Mouse (Mus musculus) C2C12 (cell line): ENCODE data around the gene Ptgfrn. TPM values are rescaled to one million over a fixed set of nuclear protein-coding genes. Genes with fewer than 3 reads are reported as not detected.

ENCODE experiments used
- H3K27me3 ChIP-seq: one replicate; pipeline ENCODE4 v1.6.1; 2011; ENCODE audit not compliant: control insufficient read depth, insufficient read depth, insufficient read length
- H3K36me3 ChIP-seq: one replicate; pipeline ENCODE4 v1.6.1; 2011; ENCODE audit not compliant: control insufficient read depth, insufficient read depth
- H3K4me3 ChIP-seq: one replicate; pipeline ENCODE4 v1.5.1; 2011; ENCODE audit warnings: mild to moderate bottlenecking, control low read depth; ENCODE audit not compliant: poor library complexity, insufficient read depth, severe bottlenecking
- H3K79me2 ChIP-seq: one replicate; pipeline ENCODE4 v1.6.1; 2011; ENCODE audit not compliant: control insufficient read depth, insufficient read depth
- H3K79me3 ChIP-seq: one replicate; pipeline ENCODE4 v1.6.1; 2011; ENCODE audit warnings: low read depth, control low read depth
- H3ac ChIP-seq: one replicate; pipeline ENCODE3; 2011; ENCODE audit warnings: low read depth; ENCODE audit not compliant: control insufficient read depth, insufficient read length
- CEBPB ChIP-seq: IDR thresholded peaks from one replicate; pipeline ENCODE4 v1.6.1; 2011; ENCODE audit warnings: low read depth, mild to moderate bottlenecking, control low read depth, moderate library complexity
- CTCF ChIP-seq: IDR thresholded peaks from one replicate; pipeline ENCODE4 v1.5.1; 2011; ENCODE audit not compliant: control insufficient read depth, insufficient read depth, insufficient read length
- FOSL1 ChIP-seq: IDR thresholded peaks from one replicate; pipeline ENCODE4 v1.8.0; 2011; ENCODE audit warnings: mild to moderate bottlenecking, low read length; ENCODE audit not compliant: poor library complexity, insufficient read depth, severe bottlenecking
- MAX ChIP-seq: IDR thresholded peaks from one replicate; pipeline ENCODE4 v1.6.1; 2011; ENCODE audit warnings: mild to moderate bottlenecking, control low read depth
- MYOD1 ChIP-seq: IDR thresholded peaks from one replicate; pipeline ENCODE4 v1.6.1; 2011; ENCODE audit warnings: low read depth; ENCODE audit not compliant: control insufficient read depth, insufficient read length
- MYOG ChIP-seq: IDR thresholded peaks from one replicate; pipeline ENCODE4 v1.6.1; 2011; ENCODE audit not compliant: control insufficient read depth, insufficient read length; ENCODE audit errors: extremely low read depth
- USF1 ChIP-seq: IDR thresholded peaks from one replicate; pipeline ENCODE4 v1.6.1; 2011; ENCODE audit warnings: low read depth, mild to moderate bottlenecking, control low read depth, moderate library complexity
- polyA plus RNA-seq: library from polyadenylated mRNA; unstranded; fragments of >200 nt; fragmentation: generic; extraction: Trizol; gene quantifications from one replicate; pipeline ENCODE4 v1.2.1, GENCODE M21; 2012; ENCODE audit warnings: missing spikeins

Gene Ptgfrn
- polyA plus RNA-seq, 1 experiment = 42.8 TPM

GRCm38 (mm10) chr3:101101184-101101583 lies 8.9 kb downstream of the Ptgfrn start:
- H3K4me3 ChIP-seq = no peak overlapping the region
- H3ac ChIP-seq = no peak overlapping the region
- peaks cover 19% of the 10 kb centered on the region for H3K79me3 ChIP-seq
- peaks cover 33% of the 10 kb centered on the region for H3K79me2 ChIP-seq
- TF ChIP-seq MYOD1 (no peak), MAX (no peak), CTCF (no peak), USF1 (no peak), MYOG (no peak), FOSL1 (no peak)
- no peaks in the 10 kb centered on the region for H3K27me3 ChIP-seq
- no peaks in the 10 kb centered on the region for H3K36me3 ChIP-seq

- Histone ChIP-seq H3K36me3 (no peaks in the 10 kb centered on the region), H3K79me3 (peaks cover 11% of the 10 kb centered on the region), H3K27me3 (no peaks in the 10 kb centered on the region), H3K79me2 (peaks cover 19% of the 10 kb centered on the region), H3ac (no peak overlapping the region), H3K4me3 (no peak overlapping the region)
- TF ChIP-seq MAX (no peak), USF1 (no peak), MYOD1 (no peak), CEBPB (no peak), MYOG (no peak), FOSL1 (no peak), CTCF (no peak)
Measured at GRCm38 (mm10) chr3:101099701-101100357, 10.2 kb downstream of the Ptgfrn start.

DNA sequence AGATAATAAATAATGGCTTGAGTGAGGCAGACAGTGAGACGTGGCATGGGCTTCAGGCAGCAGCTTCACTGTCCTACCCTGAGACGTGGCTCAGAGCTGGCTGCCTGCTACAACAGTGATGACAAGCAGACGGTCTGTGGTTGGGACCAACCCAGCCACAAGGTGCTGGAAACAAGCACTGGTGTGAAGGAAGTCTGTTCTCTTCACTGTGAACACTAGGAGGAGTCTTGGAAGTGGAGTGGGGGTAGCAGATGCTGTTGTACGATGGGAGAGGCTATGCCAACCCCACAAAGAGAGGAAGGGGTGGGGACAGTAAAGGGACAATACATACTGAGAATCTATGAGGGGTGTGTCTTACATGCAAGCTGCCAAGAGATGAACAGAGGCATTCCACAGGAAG lies 12.0 kb downstream of the Ptgfrn start:
- Histone ChIP-seq H3K79me3 (peaks cover 7% of the 10 kb centered on the region), H3K79me2 (peaks cover 2% of the 10 kb centered on the region), H3ac (no peak overlapping the region), H3K4me3 (no peak overlapping the region), H3K27me3 (no peaks in the 10 kb centered on the region), H3K36me3 (no peaks in the 10 kb centered on the region)
- TF ChIP-seq MYOG (no peak), MYOD1 (no peak), FOSL1 (no peak), USF1 (no peak), MAX (no peak), CTCF (no peak), CEBPB (no peak)

GRCm38 (mm10) chr3:101097146-101097800 lies 12.8 kb downstream of the Ptgfrn start:
- Histone ChIP-seq H3ac (no peak overlapping the region), H3K4me3 (no peak overlapping the region), H3K36me3 (no peaks in the 10 kb centered on the region), H3K27me3 (no peaks in the 10 kb centered on the region), H3K79me3 (peaks cover 6% of the 10 kb centered on the region), H3K79me2 (no peaks in the 10 kb centered on the region)
- TF ChIP-seq USF1 = no peak
- TF ChIP-seq CEBPB = no peak
- no peak for TF ChIP-seq MYOG
- no peak for TF ChIP-seq MAX
- no peak for TF ChIP-seq FOSL1

GRCm38 (mm10) chr3:101095761-101096449 lies 14.2 kb downstream of the Ptgfrn start:
- no peak overlapping the region for H3ac ChIP-seq
- no peaks in the 10 kb centered on the region for H3K27me3 ChIP-seq
- no peak overlapping the region for H3K4me3 ChIP-seq
- no peaks in the 10 kb centered on the region for H3K36me3 ChIP-seq
- TF ChIP-seq CTCF = no peak
- TF ChIP-seq CEBPB = no peak
- no peak for TF ChIP-seq MYOD1
- TF ChIP-seq USF1 = no peak
- no peak for TF ChIP-seq MAX
- no peak for TF ChIP-seq FOSL1
- no peak for TF ChIP-seq MYOG
- H3K79me2 ChIP-seq = no peaks in the 10 kb centered on the region
- peaks cover 1% of the 10 kb centered on the region for H3K79me3 ChIP-seq
